Mouse (Mus musculus) ES-Bruce4 (cell line): Measurements from ENCODE around the gene 6430628N08Rik.

Experiments
- CTCF ChIP-seq: IDR thresholded peaks from one replicate; pipeline ENCODE4 v1.8.1; 2011; ENCODE audit warnings: low read depth, low read length
- EP300 ChIP-seq: IDR thresholded peaks from 2 replicates; pipeline ENCODE4 v1.6.1; 2011; ENCODE audit warnings: low read depth, low read length; ENCODE audit not compliant: insufficient read depth
- POLR2A ChIP-seq: IDR thresholded peaks from one replicate; pipeline ENCODE4 v1.8.1; 2011; ENCODE audit warnings: low read length; ENCODE audit not compliant: insufficient read depth

DNA sequence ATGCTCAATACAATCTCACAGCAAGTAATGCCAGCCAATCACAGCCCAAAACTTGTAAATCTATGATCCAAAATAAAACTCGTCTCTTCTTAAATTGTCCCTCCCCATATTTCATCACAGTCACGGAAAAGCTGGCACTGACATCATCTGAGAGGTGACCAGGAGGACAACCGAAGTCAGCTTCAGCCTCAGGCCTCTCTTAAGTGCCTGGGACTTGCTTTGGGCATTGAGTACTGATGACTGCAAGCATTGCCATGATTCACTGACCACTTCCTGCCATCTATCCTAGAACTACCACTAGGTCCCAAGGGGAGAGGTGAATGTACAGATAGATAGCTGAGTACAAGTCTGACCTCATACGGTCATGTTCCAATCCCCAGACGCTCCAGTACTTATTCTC is 32.2 kb downstream of the 6430628N08Rik start:
- TF ChIP-seq POLR2A: no peak
- no peak for TF ChIP-seq CTCF
- TF ChIP-seq EP300: no peak
